Mouse (Mus musculus) layer of hippocampus, postnatal 25 days (tissue): ENCODE results near the gene Slc13a4. TPM values are rescaled to one million over a fixed set of nuclear protein-coding genes. Genes with fewer than 3 reads are reported as not detected.
A peak's percentile ranks its signal among the peaks of the same experiment; 100 is the strongest.

Experiments used
- DNase-seq, 2 experiments: peaks; one replicate each; pipeline ENCODE4 v3.0.0; 2022; ENCODE audit warnings: mixed read lengths in 2 of 2, low spot score in 1 of 2; ENCODE audit errors: extremely low spot score in 1 of 2
- total RNA-seq, 2 experiments: library from RNA; stranded (reverse); gene quantifications; 2 replicates each; pipeline ENCODE4 v1.2.3; 2021

Slc13a4 gene
- 1 to 10 TPM; 2.7 to 3.1 TPM for total RNA-seq

DNA sequence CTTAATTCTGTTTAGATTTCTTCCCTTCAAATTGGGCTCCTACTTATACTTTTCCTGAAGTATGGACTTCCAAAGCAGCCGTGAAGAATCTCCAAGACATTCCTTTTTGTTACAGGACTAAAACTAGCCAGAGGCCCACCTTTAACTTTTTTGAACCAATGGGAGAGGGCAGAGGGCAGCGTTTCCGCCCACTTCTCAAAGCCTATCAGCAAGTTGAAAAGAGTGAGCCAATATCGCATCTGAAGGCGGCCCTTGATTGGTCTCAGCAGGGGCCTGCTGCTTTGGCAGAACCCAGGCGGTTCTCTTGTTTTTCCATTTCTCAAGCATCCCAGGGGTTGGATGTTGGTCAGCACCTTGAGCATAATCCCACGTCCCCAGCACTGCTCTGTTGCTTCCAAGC is at the start of gene Slc13a4:
Gene Slc13a4, minus strand, starts transcription at position 95 of the 400 bp plus-strand sequence.
- DNase-seq: no peak

DNA sequence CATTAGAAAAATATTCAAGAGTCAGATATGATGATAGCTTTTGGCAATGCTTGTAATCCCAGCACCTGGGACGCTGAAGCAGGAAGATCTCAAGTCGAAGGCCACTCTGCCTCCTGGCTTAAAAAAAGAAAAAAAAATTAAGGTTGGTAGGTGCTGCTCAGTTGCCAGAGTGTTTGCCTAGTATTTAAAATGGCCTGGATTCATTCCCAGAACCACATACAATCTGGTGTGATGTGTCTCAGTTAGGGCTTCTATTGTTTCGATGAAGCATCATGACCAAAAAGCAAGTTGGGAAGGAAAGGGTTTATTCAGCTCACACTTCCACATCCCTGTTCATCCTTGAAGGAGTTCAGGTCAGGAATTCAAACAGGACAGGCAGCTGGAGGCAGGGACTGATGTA is 47.4 kb upstream of the Slc13a4 start:
- no peak for DNase-seq

DNA sequence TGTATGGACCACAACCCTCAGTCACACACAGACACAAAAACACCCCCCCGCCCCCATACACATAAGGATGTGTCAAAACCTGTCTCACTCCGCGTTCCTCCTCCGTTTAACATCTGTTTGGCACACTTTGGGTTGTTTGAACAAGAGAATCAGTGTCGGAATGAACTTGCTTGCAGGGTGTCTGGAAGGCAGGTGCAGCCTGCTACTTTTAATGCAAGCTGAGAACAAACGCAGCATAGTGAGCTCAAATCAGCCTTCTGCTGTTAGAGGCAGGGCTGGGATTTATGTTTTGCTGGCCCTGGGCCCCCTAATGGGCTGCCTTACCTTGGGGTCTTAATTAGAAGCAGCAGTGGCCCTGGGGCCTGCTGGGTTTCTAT is 46.7 kb upstream of the Slc13a4 start:
- DNase-seq: no peak

DNA sequence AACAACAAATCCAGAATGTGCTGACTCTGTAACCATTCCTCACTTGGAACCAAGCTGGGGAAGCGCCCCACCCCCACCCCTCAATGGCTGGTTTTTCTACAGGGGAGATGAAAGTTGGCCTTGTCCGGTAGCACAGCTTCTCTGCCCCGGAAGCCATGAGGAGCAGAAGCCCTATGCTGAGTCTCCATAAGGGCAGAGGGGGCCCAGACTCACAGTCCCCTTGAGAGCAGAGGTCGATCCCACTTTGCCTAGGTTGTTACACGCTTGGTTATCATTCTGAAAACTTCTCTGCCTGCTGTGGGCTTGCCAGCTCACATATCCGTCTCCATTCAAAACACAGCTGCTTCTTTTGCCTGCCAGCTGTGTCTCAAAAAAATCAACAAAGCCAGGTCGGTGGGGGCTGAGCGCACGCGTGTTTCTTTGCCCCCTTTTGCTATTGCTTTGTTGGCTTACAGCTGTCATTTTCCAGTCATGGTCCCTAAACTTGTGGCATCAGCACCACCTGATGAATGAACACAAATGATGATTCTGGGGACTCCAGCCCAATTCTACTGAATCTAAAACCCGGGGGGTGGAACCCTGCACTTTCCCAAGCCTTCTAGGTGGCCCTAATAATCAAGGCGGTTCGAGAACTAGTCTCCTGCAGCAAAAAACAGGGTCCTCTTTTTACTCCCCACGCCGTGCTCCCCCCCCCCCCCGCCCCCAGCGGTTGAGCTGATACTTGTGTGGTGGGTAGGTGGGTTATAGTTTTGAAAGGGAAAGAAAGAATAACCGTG is 46.1 kb upstream of the Slc13a4 start:
- DNase-seq: no peak

DNA sequence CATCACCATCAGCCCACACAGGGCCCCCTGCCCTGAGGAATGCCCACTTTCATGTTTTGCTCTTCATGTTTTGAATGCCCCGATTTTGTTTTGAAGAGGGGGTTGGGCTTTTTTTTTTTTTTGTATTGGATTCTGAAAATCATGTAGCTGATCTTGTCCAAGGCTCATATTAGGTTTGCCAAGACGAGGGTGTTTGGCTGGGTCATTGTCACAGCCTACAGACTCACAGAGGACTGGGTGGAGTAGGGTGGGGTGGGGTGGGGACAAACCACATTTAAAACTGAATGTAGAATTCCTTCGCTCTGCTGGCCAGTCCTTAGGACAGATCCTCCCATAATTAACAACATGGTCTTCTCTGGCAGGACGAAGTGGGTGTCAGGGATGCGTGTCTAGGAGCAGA is 45.5 kb upstream of the Slc13a4 start:
- no peak for DNase-seq

DNA sequence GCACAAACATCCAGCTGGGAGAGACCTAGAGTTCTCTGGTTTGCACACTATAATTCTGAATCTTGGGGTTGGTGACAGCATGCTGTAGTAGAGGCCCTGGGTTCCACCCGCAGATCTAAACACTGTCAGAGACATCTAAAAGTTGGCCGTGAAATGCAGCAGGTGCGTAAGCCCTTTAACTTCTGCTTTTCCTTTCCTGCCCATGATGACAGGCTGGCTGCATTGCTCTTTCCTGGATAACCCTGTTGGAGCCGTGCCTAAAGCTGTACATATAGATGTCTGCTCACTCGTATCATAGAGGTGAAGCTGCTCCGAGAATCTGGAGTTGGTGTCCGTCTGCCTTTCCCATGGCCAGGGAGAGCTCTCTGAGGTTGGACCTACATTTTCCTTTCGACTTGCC is 44.9 kb upstream of the Slc13a4 start:
- DNase-seq: no peak

DNA sequence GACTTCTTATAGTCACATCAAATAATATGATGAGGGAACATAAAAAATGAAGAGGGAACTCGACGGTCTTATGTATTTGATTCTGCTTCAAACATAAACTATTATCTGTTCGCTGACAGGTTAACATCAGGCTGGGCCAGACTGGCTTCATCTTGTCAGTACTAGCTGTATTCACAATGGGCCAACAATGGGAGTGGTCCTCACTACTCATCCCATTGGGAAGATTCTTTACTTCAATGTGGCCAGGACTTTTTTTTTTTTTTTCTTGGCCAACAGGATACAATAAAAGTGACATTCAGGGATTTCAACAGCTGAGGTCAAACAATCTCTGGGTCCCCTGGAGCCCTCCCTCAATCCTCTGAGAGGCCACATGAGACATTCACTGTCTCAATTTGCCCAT is 43.9 kb upstream of the Slc13a4 start:
- no peak for DNase-seq

DNA sequence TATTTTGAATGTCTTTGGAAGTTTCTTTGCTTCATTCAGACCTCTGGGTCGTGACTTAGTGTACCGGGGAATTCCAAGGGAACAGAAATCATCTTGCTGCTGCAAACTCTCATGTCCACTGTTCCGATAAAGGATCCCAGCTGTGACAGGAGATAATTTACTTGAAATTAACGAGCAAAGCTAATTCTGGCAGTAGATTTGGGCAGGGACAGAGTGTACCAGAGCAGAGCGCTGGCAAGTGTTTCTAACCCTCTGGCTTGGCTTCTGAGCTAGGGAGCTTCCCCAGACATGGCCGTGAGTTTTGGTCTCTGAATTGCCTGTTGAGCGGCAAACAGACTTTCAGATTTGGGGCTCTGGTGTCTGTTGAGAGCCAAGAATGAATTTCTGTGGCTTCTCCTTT is 41.9 kb upstream of the Slc13a4 start:
- no peak for DNase-seq

DNA sequence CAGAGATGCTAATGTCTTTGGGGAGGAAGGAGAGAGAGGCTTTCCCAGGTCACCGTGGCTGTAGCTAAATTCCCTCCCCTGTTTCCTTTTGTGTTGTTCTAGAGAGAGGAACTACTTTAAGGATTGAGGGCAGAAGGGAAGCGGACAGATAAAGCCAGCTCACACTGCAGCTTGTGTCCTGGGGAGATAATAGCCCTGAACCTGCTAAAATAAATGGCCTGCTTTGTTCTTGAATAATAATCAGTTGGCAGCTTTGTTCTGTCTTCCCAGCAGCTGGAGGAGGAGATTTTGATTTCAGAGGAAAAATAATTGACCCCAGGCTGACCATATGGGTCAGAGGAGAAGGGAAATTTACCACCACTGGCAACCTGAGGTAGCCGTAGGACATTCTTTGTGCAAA is 30.7 kb upstream of the Slc13a4 start:
- DNase-seq: no peak

DNA sequence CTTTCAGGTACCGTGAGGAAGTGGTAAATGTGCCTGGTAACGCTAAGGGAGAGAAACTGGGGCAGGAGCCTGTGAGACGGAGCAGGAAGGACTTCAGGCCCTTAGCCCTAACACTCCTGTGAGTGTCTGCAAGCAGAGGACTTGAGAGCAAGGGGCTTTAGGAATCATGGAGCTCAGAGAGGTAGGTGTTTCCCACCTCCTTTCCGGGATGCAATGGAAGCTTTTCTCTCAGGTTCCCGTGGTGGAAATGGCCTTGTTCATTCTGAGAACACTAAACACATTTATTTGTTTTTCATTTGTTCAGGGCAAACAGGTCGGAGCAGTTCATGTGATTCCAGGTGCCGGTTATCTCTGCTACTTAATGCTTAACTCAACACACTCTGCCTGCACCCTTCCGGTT is 29.9 kb upstream of the Slc13a4 start:
- no peak for DNase-seq

DNA sequence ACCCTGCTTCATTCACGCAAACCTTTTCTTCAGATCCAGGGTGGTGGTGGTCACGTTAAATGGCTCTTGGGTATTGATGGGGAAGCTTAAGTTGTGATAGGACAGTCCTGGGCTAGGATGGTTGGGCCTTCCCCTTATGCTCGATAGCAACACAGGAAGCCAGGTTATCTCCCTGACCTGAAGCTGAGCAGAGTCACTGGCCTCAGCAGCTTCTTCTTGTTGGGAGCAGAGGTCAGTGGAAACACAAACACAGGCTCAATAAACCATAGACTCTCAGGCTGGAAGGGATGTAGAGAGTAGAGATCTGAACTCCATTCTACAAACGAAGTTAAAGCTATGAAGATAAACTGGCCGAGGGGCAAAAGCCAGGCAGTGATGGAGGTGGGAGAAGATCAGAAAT is 27.5 kb upstream of the Slc13a4 start:
- no peak for DNase-seq

DNA sequence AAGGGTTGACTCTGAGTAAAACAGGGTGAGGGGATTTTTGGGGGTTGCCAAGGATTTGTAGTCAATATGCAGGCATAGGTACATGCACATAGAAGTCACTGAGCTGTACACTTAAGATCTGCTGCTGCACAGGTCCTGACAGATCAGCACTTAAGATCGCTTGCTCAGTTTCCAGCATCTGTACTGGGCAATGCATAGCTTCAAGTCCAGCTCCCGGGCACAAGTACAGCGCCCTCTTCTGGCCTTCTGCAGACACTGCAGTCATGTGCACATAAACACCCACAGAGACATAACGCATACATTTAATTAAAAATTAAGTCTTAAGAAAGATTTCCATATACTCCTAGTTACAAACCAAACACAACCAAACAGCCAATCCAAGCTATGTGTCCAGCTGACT is 26.3 kb upstream of the Slc13a4 start:
- DNase-seq: no peak

DNA sequence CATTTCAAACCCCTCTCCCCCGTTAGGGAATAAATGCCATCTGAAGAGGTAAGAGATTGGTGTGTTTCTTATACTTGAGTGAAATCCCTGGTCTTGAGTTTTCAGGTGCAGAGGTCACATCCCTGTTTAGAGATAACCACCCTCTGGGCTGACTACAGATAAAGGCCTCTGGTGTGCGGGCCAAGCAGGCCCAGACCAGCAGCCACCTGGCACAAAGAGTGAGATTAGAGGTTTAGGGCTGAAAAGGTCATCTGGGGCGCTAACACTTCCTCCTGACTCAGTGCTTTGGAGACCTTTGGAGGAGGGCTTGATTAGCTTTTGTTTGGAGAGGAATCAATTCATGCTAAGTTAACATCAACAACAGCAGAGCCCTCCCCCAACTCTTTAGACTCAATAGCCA is 25.7 kb upstream of the Slc13a4 start:
- no peak for DNase-seq

DNA sequence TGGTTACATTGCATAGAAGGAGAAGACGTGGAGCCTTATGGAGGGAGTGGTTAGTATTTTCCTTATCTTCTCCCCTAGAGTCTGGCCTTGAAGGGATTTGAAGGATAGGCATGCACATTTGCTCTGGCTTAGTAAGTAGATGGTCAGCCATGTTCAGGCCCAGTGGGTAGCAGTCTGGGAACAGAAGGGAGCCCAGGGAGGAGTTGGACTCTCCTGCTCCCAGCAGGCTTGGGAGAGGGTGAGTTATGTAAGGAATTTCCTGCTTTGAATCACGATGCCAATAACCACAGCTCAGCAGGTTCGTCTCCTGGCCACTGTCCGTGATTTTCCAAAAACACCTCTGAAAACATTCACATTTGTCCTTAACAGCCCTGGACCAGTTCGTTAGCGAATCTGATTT is 22.9 kb upstream of the Slc13a4 start:
- no peak for DNase-seq

DNA sequence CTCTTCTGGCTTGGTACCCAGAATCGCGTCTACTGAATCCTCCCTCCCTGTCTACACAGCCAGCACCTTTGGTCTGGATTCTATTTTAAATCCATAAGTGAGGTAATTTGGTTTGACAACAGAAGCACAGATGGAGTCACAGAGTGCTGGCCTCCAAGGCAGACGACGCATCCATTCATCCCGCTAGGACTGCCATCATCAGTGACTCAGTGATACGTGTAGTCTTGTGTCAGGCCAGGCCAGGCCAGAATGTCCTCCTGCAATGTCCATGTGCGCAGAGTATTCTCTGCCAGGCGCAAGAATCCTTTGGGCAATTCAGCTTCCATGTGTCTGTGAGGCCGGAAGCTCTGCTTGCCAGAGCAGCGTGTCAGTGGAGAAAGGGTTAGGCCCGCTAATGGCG is 22.0 kb upstream of the Slc13a4 start:
- DNase-seq: no peak

DNA sequence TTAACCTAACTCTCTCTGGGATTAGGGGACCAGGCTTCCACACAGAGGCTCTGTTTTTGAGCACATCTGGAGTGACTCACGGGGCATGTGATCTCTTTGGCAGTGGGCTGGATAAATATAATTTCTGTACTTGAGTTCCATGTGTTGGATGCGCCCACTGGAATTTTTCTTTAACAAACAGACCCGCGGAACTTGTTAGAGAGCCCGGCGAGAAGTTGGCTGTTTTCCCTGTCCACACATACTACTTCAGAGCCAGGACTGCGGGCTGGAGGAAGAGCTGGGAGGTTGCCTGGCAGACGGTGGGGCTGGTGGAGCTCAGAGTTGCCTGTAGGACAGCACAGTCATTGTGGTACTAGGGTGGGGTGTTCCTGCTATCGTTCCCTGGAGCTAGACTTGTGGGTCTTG is 18.2 kb upstream of the Slc13a4 start, which contains the start of gene Fam180a:
Gene Fam180a, minus strand, starts transcription at position 31 of the 405 bp plus-strand sequence.
- DNase-seq: peak in 1 of 2 experiments; percentile 16

DNA sequence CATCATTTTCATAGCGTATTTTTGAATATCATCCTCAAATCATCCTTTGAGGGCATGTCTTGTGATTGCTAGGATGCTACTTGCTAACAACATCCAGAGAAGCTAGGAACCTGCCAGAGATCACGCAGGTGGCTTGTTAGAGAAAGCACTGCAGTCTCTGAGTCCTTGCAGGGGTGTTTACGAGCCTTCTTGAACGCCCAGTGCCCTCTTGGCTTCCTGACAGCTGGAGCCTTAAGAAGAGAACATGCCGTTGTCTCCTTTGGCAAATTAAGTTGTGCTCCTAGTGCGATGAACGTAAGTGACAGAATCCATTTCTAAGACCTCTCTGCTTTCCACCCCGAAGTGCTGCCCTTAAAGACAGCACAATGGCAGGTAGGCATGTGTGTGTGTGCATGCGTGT is 16.4 kb upstream of the Slc13a4 start:
- DNase-seq: no peak

DNA sequence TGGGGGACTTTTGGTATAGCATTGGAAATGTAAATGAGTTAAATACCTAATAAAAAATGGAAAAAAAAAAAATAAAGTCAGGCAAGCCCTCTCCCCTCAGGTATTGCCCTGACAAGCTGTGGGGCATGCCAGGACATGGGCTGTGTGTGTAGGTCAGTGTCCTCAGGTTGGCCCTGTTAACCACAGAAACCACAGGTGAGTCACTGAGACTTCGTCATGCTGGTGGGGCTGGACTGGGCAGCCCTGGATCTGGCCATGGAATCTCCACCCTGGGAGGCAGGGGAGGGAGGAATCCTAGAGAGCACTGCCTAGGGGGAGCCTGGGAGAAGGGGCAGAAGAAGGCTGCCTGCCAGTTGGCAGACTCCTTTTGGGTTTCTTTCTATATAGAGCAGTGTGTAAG is 15.1 kb upstream of the Slc13a4 start:
- DNase-seq: no peak

DNA sequence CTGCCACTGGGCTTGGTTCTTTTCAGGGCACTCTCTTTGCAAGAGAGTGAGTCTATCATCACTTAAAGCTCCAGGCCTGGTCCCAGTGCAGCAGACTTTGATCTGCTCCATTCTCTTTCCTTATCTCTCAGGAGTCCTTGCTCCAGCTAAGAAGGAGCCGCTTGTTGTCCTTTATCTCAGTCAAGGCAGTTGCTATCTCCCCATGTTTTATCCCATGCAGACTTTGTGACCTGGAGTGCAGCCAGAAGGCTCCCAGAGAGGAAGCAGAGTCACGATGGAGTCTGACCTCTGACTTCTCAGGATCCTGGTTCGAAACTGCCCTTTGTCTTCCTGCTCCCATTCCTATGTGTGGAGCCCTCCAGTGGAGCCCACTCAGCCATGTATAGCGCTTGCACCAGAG is 13.2 kb upstream of the Slc13a4 start:
- no peak for DNase-seq

DNA sequence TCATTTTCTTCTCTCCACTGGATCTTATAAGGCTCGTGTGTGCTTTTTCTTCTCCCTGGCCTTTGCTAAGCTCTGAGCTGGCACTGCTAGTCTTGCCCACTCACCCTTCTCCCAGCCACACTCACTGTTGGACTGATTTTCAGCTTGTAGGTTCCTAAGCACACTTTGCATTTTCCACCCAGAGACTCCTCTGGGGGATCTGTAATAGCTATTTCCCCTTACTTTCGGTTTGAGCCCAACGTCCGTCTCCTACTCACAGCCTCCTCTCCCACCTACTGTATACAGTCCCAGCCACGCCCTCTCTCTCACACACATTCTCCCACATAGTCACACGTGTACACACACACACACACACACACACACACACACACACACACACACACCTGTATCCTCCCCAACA is 11.9 kb upstream of the Slc13a4 start:
- DNase-seq: no peak

DNA sequence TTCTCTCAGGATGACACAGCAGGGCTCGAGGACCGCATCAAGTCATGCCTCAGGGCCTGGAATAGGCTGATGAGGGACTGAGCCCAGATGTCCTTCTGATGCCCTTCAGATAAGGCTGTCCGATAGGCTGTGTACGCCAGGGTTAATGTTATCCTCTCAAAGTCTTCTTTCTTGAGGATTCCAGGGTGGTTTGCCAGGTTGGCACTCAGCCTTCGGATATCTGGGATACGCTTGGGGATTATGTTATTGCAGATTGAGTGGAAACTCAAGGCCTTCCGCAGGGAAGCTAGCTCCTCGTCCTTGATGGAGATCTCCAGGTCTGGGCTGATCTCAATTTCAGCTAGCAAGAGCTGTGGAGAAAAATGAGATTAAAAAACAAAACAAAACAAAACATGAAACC is 5.6 kb upstream of the Slc13a4 start:
- DNase-seq: no peak

DNA sequence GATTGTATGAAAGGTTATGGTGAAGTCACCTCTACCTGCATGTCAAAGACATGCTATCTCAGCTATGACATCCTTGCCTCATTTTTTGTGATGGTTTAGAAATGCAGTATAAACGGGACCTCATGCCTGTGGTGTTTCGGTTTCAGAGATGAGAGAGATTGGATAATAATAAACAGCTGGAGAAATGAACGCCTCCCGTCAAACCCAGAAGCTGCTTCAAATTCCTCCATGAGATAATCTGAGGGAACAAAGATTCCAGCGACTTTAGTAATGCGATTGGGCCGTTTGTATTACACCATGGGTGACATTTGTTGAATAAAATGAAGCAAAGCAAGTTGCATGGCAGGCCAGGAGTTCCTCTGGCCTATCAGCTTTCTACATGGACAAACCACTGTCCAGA is 1.5 kb upstream of the Slc13a4 start:
- no peak for DNase-seq

DNA sequence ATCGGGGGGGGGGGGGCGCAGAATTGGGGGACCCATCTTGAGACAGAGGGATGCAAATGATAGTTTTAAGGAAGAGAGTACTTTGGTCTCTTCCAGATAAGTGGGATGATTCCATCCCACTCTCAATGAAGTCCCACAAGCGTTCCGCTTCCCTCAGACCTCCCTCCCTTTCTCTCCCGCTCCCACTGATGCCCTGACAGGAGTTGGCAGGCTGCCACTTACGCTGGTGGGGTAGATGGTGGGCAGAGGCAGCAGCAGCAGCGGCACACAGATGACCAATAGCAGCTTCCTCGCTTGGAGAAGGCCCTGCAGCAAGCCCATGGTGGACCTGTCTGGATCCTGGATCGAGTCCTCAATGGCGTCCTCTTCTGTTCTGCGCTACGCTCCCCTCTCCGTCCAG is 795 bp downstream of the Slc13a4 start:
- no peak for DNase-seq
